In genomic region chr6:144503399-144504196, GRCm38 (mm10) we compare ENCODE assay signal across 22 mouse cellular contexts.
A peak's percentile ranks its signal among the peaks of the same experiment; 100 is the strongest.
DNase-seq lines count a peak whose midpoint lies in the region; ATAC-seq and TF ChIP-seq lines count a peak whose summit lies in the region.
"Had no signal": no experiment of that assay in that cellular context is flagged by ENCODE, and none has a peak within 500 bp of the region (broad histone marks: within the 10 kb centered on the region; RNA-seq: fewer than 3 reads in every experiment).

No protein-coding gene starts in this region.

- H3K27me3 ChIP-seq in forebrain, embryonic 13.5 days, result no peaks in the 10 kb centered on the region
- H3K27me3 ChIP-seq in forebrain, embryonic 11.5 days (ENCODE audit: control insufficient read depth, insufficient read depth, low read length), result no peaks in the 10 kb centered on the region
- H3K27me3 ChIP-seq in lung, embryonic 14.5 days (ENCODE audit: insufficient read depth, low read length), result no peaks in the 10 kb centered on the region
- H3K27me3 ChIP-seq in lung, postnatal 0 days (replicated peaks; ENCODE audit: insufficient read depth, low read length), result no peaks in the 10 kb centered on the region
- no peaks in the 10 kb centered on the region for H3K27me3 ChIP-seq in liver, embryonic 13.5 days
- H3K27me3 ChIP-seq: embryonic facial prominence, embryonic 12.5 days; megakaryocyte, embryonic 14.5 days; neural tube, embryonic 12.5 days had no signal

- no peak overlapping the region for H3K9ac ChIP-seq in forebrain, embryonic 13.5 days
- H3K9ac ChIP-seq in forebrain, embryonic 11.5 days (ENCODE audit: low read length), result no peak overlapping the region
- no peak overlapping the region for H3K9ac ChIP-seq in lung, embryonic 14.5 days
- no peak overlapping the region for H3K9ac ChIP-seq in lung, postnatal 0 days (replicated peaks; ENCODE audit: low read depth)
- no peak overlapping the region for H3K9ac ChIP-seq in liver, embryonic 13.5 days
- H3K9ac ChIP-seq: embryonic facial prominence, embryonic 12.5 days; neural tube, embryonic 12.5 days had no signal

- H3K36me3 ChIP-seq in forebrain, embryonic 13.5 days (ENCODE audit: poor library complexity, severe bottlenecking), result no peaks in the 10 kb centered on the region
- no peaks in the 10 kb centered on the region for H3K36me3 ChIP-seq in forebrain, embryonic 11.5 days (ENCODE audit: control insufficient read depth, insufficient read depth, low read length)
- no peaks in the 10 kb centered on the region for H3K36me3 ChIP-seq in lung, embryonic 14.5 days (ENCODE audit: insufficient read depth)
- H3K36me3 ChIP-seq in lung, postnatal 0 days (ENCODE audit: insufficient read depth, low read length), result no peaks in the 10 kb centered on the region
- no peaks in the 10 kb centered on the region for H3K36me3 ChIP-seq in liver, embryonic 13.5 days
- H3K36me3 ChIP-seq: embryonic facial prominence, embryonic 12.5 days; neural tube, embryonic 12.5 days had no signal

- TF ChIP-seq CTCF in lung, embryonic 14.5 days (IDR thresholded peaks at IDR 0.05; ENCODE audit: low read depth), result no peak
- no peak for TF ChIP-seq CTCF in lung, postnatal 0 days (IDR thresholded peaks at IDR 0.05)
- TF ChIP-seq CTCF in brain, embryonic 14.5 days (IDR thresholded peaks at IDR 0.05; ENCODE audit: borderline replicate concordance, extremely low read depth, insufficient read depth, insufficient read length), result no peak

- 30% methylated on average over 11 of the region's 11 CpGs for WGBS in forebrain, embryonic 13.5 days
- WGBS in forebrain, embryonic 11.5 days, result 64% methylated on average over 11 of the region's 11 CpGs
- WGBS in lung, embryonic 14.5 days, result 72% methylated on average over 11 of the region's 11 CpGs
- WGBS in lung, postnatal 0 days, result 83% methylated on average over 11 of the region's 11 CpGs
- WGBS in liver, embryonic 13.5 days (ENCODE audit: insufficient replicate concordance), result 73% methylated on average over 11 of the region's 11 CpGs

- TF ChIP-seq EP300 in lung, postnatal 0 days (IDR thresholded peaks at IDR 0.05), result no peak

- DNase-seq in forebrain, embryonic 11.5 days (ENCODE audit: low spot score), result no peak
- no peak for DNase-seq in lung, embryonic 14.5 days
- DNase-seq in lung, postnatal 0 days (ENCODE audit: low spot score), result no peak
- DNase-seq in brain, embryonic 14.5 days (ENCODE audit: low read depth), result peak; percentile 83
- no peak for DNase-seq in liver, embryonic 13.5 days
- DNase-seq in cerebellum, adult 9-11 months, result no peak
- DNase-seq in testis, postnatal 10 days (ENCODE audit: low spot score), result no peak
- DNase-seq: adrenal gland, adult 8-10 months; cerebellum, adult 9-10 months; gastrocnemius, postnatal 10 days; kidney, postnatal 36 days; layer of hippocampus, adult 9-11 months; lung, postnatal 14 days; thymus, adult 2 months had no signal

- peak overlapping the region; percentile 61 for H3K27ac ChIP-seq in forebrain, embryonic 13.5 days
- H3K27ac ChIP-seq in forebrain, embryonic 11.5 days (ENCODE audit: low read depth, low read length), result no peak overlapping the region
- H3K27ac ChIP-seq in lung, embryonic 14.5 days (ENCODE audit: low read depth), result peak overlapping the region; percentile 48
- H3K27ac ChIP-seq in lung, postnatal 0 days (ENCODE audit: low read length), result no peak overlapping the region
- H3K27ac ChIP-seq in liver, embryonic 13.5 days, result no peak overlapping the region
- H3K27ac ChIP-seq: embryonic facial prominence, embryonic 12.5 days; neural tube, embryonic 12.5 days had no signal

- no peak overlapping the region for H3K4me3 ChIP-seq in forebrain, embryonic 13.5 days
- H3K4me3 ChIP-seq in forebrain, embryonic 11.5 days (ENCODE audit: low read depth, low read length), result no peak overlapping the region
- H3K4me3 ChIP-seq in lung, embryonic 14.5 days (ENCODE audit: low read depth, low read length), result no peak overlapping the region
- H3K4me3 ChIP-seq in lung, postnatal 0 days (ENCODE audit: low read depth, low read length), result no peak overlapping the region
- no peak overlapping the region for H3K4me3 ChIP-seq in liver, embryonic 13.5 days (replicated peaks)
- H3K4me3 ChIP-seq: embryonic facial prominence, embryonic 12.5 days; erythroblast, embryonic 14.5 days; megakaryocyte, embryonic 14.5 days; neural tube, embryonic 12.5 days had no signal

- H3K4me2 ChIP-seq in forebrain, embryonic 13.5 days, result peak overlapping the region; percentile 33
- H3K4me2 ChIP-seq in forebrain, embryonic 11.5 days (ENCODE audit: low read depth, low read length, severe bottlenecking), result no peak overlapping the region
- H3K4me2 ChIP-seq in lung, embryonic 14.5 days, result no peak overlapping the region
- H3K4me2 ChIP-seq in lung, postnatal 0 days (replicated peaks; ENCODE audit: low read depth, low read length), result no peak overlapping the region
- H3K4me2 ChIP-seq in liver, embryonic 13.5 days, result no peak overlapping the region
- H3K4me2 ChIP-seq: embryonic facial prominence, embryonic 12.5 days; neural tube, embryonic 12.5 days had no signal

- H3K9me3 ChIP-seq in forebrain, embryonic 13.5 days (replicated peaks), result no peaks in the 10 kb centered on the region
- no peaks in the 10 kb centered on the region for H3K9me3 ChIP-seq in forebrain, embryonic 11.5 days (ENCODE audit: control insufficient read depth, low read length)
- no peaks in the 10 kb centered on the region for H3K9me3 ChIP-seq in lung, embryonic 14.5 days (ENCODE audit: low read depth, low read length)
- H3K9me3 ChIP-seq in lung, postnatal 0 days (ENCODE audit: low read length), result no peaks in the 10 kb centered on the region
- no peaks in the 10 kb centered on the region for H3K9me3 ChIP-seq in liver, embryonic 13.5 days (replicated peaks)
- H3K9me3 ChIP-seq: embryonic facial prominence, embryonic 12.5 days; megakaryocyte, embryonic 14.5 days; neural tube, embryonic 12.5 days had no signal

- TF ChIP-seq POLR2A in brain, embryonic 14.5 days (IDR thresholded peaks at IDR 0.05; ENCODE audit: borderline replicate concordance, extremely low read depth, insufficient read depth, insufficient read length, poor library complexity, severe bottlenecking), result no peak

- ATAC-seq in forebrain, embryonic 13.5 days, result peak; percentile 85
- no peak for ATAC-seq in forebrain, embryonic 11.5 days (replicated peaks; ENCODE audit: low FRiP score)
- 0 out of 2 replicates have a peak, but pooled peaks have one; percentile 14 for ATAC-seq in lung, embryonic 14.5 days (ENCODE audit: insufficient read depth)
- ATAC-seq in lung, postnatal 0 days, result no peak
- peak; percentile 47; the same call in 1 of the 2 replicates for ATAC-seq in liver, embryonic 13.5 days (ENCODE audit: low read depth)
- ATAC-seq: CD4-positive, CD25-positive, alpha-beta regulatory T cell, adult 4 months; intestine, embryonic 16.5 days; Patski had no signal

- peaks cover 20% of the 10 kb centered on the region for H3K4me1 ChIP-seq in forebrain, embryonic 13.5 days
- H3K4me1 ChIP-seq in forebrain, embryonic 11.5 days (replicated peaks; ENCODE audit: control insufficient read depth, insufficient read depth, low read length), result 0 out of 2 replicates have a peak, but pooled peaks cover 4% of the 10 kb centered on the region
- 0 out of 2 replicates have a peak, but pooled peaks cover 3% of the 10 kb centered on the region for H3K4me1 ChIP-seq in lung, embryonic 14.5 days (ENCODE audit: insufficient read depth)
- H3K4me1 ChIP-seq in lung, postnatal 0 days (ENCODE audit: insufficient read depth, low read depth, low read length), result no peaks in the 10 kb centered on the region
- H3K4me1 ChIP-seq in liver, embryonic 13.5 days (replicated peaks), result no peaks in the 10 kb centered on the region
- H3K4me1 ChIP-seq: embryonic facial prominence, embryonic 12.5 days; megakaryocyte, embryonic 14.5 days had no signal

Comparison
In these comparisons a context has a peak if more than half of its experiments do, and no peak if none do; other contexts are left out.
1. ATAC-seq: peak in forebrain, embryonic 13.5 days (single experiment), lung, embryonic 14.5 days (single experiment) and liver, embryonic 13.5 days (single experiment); none in forebrain, embryonic 11.5 days (single experiment) and lung, postnatal 0 days (single experiment).
2. H3K27ac ChIP-seq: peak in forebrain, embryonic 13.5 days (single experiment) and lung, embryonic 14.5 days (single experiment); none in forebrain, embryonic 11.5 days (single experiment), lung, postnatal 0 days (single experiment) and liver, embryonic 13.5 days (single experiment).